ENCODE assay signal across 12 mouse cellular contexts in genomic region chr11:71902304-71903019, GRCm38 (mm10).
A peak's percentile ranks its signal among the peaks of the same experiment; 100 is the strongest.
DNase-seq lines count a peak whose midpoint lies in the region; ATAC-seq lines count a peak whose summit lies in the region.
"Had no signal": no experiment of that assay in that cellular context is flagged by ENCODE, and none has a peak within 500 bp of the region (broad histone marks: within the 10 kb centered on the region; RNA-seq: fewer than 3 reads in every experiment).

No protein-coding gene starts in this region.

- H3K27ac ChIP-seq in hindbrain, embryonic 14.5 days: no peak overlapping the region
- H3K27ac ChIP-seq in hindbrain, embryonic 16.5 days (ENCODE audit: low read depth, low read length): no peak overlapping the region
- H3K27ac ChIP-seq: embryonic facial prominence, embryonic 15.5 days; hindbrain, embryonic 15.5 days had no signal

- H3K4me2 ChIP-seq in hindbrain, embryonic 14.5 days (replicated peaks): no peak overlapping the region
- no peak overlapping the region for H3K4me2 ChIP-seq in hindbrain, embryonic 16.5 days (ENCODE audit: low read length)
- H3K4me2 ChIP-seq: embryonic facial prominence, embryonic 15.5 days; hindbrain, embryonic 15.5 days had no signal

- H3K36me3 ChIP-seq in hindbrain, embryonic 14.5 days (replicated peaks; ENCODE audit: control insufficient read depth, insufficient read depth): no peaks in the 10 kb centered on the region
- H3K36me3 ChIP-seq in hindbrain, embryonic 16.5 days (ENCODE audit: control insufficient read depth, insufficient read depth, low read length): no peaks in the 10 kb centered on the region
- H3K36me3 ChIP-seq: embryonic facial prominence, embryonic 15.5 days; hindbrain, embryonic 15.5 days had no signal

- H3K9ac ChIP-seq in hindbrain, embryonic 14.5 days: no peak overlapping the region
- no peak overlapping the region for H3K9ac ChIP-seq in hindbrain, embryonic 16.5 days (ENCODE audit: low read depth, low read length)
- H3K9ac ChIP-seq: embryonic facial prominence, embryonic 15.5 days; hindbrain, embryonic 15.5 days had no signal

- H3K4me1 ChIP-seq in hindbrain, embryonic 14.5 days (replicated peaks; ENCODE audit: control insufficient read depth, insufficient read depth, low read length): no peaks in the 10 kb centered on the region
- peaks cover 2% of the 10 kb centered on the region for H3K4me1 ChIP-seq in hindbrain, embryonic 16.5 days (ENCODE audit: control insufficient read depth, insufficient read depth, low read depth, low read length)
- H3K4me1 ChIP-seq: embryonic facial prominence, embryonic 15.5 days; megakaryocyte, embryonic 14.5 days had no signal

- no peaks in the 10 kb centered on the region for H3K27me3 ChIP-seq in hindbrain, embryonic 14.5 days (ENCODE audit: control insufficient read depth, insufficient read depth, low read length)
- H3K27me3 ChIP-seq in hindbrain, embryonic 16.5 days (replicated peaks; ENCODE audit: control insufficient read depth, insufficient read depth, low read length): no peaks in the 10 kb centered on the region
- H3K27me3 ChIP-seq: embryonic facial prominence, embryonic 15.5 days; hindbrain, embryonic 15.5 days; megakaryocyte, embryonic 14.5 days had no signal

- 66% methylated on average over 10 of the region's 10 CpGs for WGBS in hindbrain, embryonic 14.5 days
- WGBS in hindbrain, embryonic 16.5 days: 53% methylated on average over 10 of the region's 10 CpGs

- no peak overlapping the region for H3K4me3 ChIP-seq in hindbrain, embryonic 14.5 days (replicated peaks; ENCODE audit: low read length)
- H3K4me3 ChIP-seq in hindbrain, embryonic 16.5 days (ENCODE audit: low read length): no peak overlapping the region
- H3K4me3 ChIP-seq: embryonic facial prominence, embryonic 15.5 days; hindbrain, embryonic 15.5 days; megakaryocyte, embryonic 14.5 days had no signal

- ATAC-seq in hindbrain, embryonic 14.5 days (ENCODE audit: low FRiP score): no peak
- ATAC-seq in hindbrain, embryonic 16.5 days: no peak; the same call in 1 of the 2 replicates
- ATAC-seq in erythroid progenitor cell, adult 5-6 weeks (replicated peaks; ENCODE audit: low FRiP score, poor library complexity, severe bottlenecking): no peak

- DNase-seq in hindbrain, embryonic 14.5 days (ENCODE audit: low spot score): peak; percentile 42
- DNase-seq in cerebellum, postnatal 25 days: peak; percentile 75 to 79
- DNase-seq in layer of hippocampus, postnatal 14 days (ENCODE audit: low spot score in 2 of 2): peak; percentile 16 to 36
- peak; percentile 53 for DNase-seq in right cerebral cortex, postnatal 14 days
- DNase-seq in c-Kit-positive CD71-positive TER-119-positive erythroid progenitor cells, embryonic 14.5 days (ENCODE audit: low spot score): no peak
- no peak for DNase-seq in ovary, postnatal 10 days (ENCODE audit: low spot score)
- DNase-seq: adrenal gland, postnatal 10 days had no signal

- H3K9me3 ChIP-seq in hindbrain, embryonic 14.5 days (ENCODE audit: control insufficient read depth, low read length): no peaks in the 10 kb centered on the region
- H3K9me3 ChIP-seq in hindbrain, embryonic 16.5 days (ENCODE audit: control insufficient read depth, low read length): no peaks in the 10 kb centered on the region
- H3K9me3 ChIP-seq: embryonic facial prominence, embryonic 15.5 days; hindbrain, embryonic 15.5 days had no signal

Comparison
In these comparisons a context has a peak if more than half of its experiments do, and no peak if none do; other contexts are left out.
1. DNase-seq: peak in hindbrain, embryonic 14.5 days (single experiment), cerebellum, postnatal 25 days (2 of 2), layer of hippocampus, postnatal 14 days (2 of 2) and right cerebral cortex, postnatal 14 days (single experiment); none in c-Kit-positive CD71-positive TER-119-positive erythroid progenitor cells, embryonic 14.5 days (single experiment) and ovary, postnatal 10 days (single experiment).